Mouse (Mus musculus) kidney, embryonic 14.5 days (tissue): ENCODE measurements around the gene Tekt5. TPM values are rescaled to one million over a fixed set of nuclear protein-coding genes. Genes with fewer than 3 reads are reported as not detected.

Source experiments
- ATAC-seq: fragments of 200-750 bp; cut with Nextera tagmentation; 2 replicates; pipeline ENCODE4 v1.8.0; 2017; ENCODE audit warnings: moderate number of reproducible peaks, mild to moderate bottlenecking, moderate TSS enrichment, moderate library complexity; ENCODE audit not compliant: low FRiP score, low TSS enrichment
- H3K27ac ChIP-seq: fragments of 300-500 bp; sonication (generic); 2 replicates; pipeline ENCODE4 v1.5.1; 2014; ENCODE audit warnings: low read depth, mild to moderate bottlenecking, low read length, moderate library complexity, mixed read lengths
- H3K27me3 ChIP-seq: fragments of 300-500 bp; sonication (generic); 2 replicates; pipeline ENCODE4 v1.6.1; 2014; ENCODE audit warnings: mild to moderate bottlenecking, low read length; ENCODE audit not compliant: control insufficient read depth, insufficient read depth
- H3K36me3 ChIP-seq: fragments of 300-500 bp; sonication (generic); 2 replicates; pipeline ENCODE4 v1.6.1; 2014; ENCODE audit warnings: low read length, mixed read lengths; ENCODE audit not compliant: control insufficient read depth, insufficient read depth
- H3K4me1 ChIP-seq: fragments of 300-500 bp; sonication (generic); 2 replicates; pipeline ENCODE4 v1.6.1; 2014; ENCODE audit warnings: low read length, mixed read lengths; ENCODE audit not compliant: control insufficient read depth, insufficient read depth
- H3K4me2 ChIP-seq: fragments of 300-500 bp; sonication (generic); replicated peaks from 2 replicates; pipeline ENCODE4 v1.6.1; 2014; ENCODE audit warnings: low read depth, mild to moderate bottlenecking, low read length
- H3K4me3 ChIP-seq: fragments of 300-500 bp; sonication (generic); 2 replicates; pipeline ENCODE4 v1.5.1; 2014; ENCODE audit warnings: mild to moderate bottlenecking, low read length
- H3K9ac ChIP-seq: fragments of 300-500 bp; sonication (generic); 2 replicates; pipeline ENCODE4 v1.6.1; 2014; ENCODE audit warnings: low read depth, mild to moderate bottlenecking, low read length, moderate library complexity
- H3K9me3 ChIP-seq: fragments of 300-500 bp; sonication (generic); 2 replicates; pipeline ENCODE4 v1.6.1; 2016; ENCODE audit warnings: low read length; ENCODE audit not compliant: control insufficient read depth
- WGBS: fragments of 180-500 bp; shearing (Covaris S2); extraction: QIAGEN DNeasy Blood & Tissue Kit; methylation state at CpG from one replicate; pipeline ENCODE4 v1.1.7; 2014; 5-methylcytosine and 5-hydroxymethylcytosine counted together
- polyA plus RNA-seq: library from polyadenylated mRNA; unstranded; fragments of >200 nt; fragmentation: Nextera tagmentation; extraction: Ambion mirVana; gene quantifications from 2 replicates; pipeline ENCODE4 v1.2.1, GENCODE M21; 2014

Gene Tekt5
- polyA plus RNA-seq, 1 experiment from 2014 or later, result 1.3 TPM

DNA sequence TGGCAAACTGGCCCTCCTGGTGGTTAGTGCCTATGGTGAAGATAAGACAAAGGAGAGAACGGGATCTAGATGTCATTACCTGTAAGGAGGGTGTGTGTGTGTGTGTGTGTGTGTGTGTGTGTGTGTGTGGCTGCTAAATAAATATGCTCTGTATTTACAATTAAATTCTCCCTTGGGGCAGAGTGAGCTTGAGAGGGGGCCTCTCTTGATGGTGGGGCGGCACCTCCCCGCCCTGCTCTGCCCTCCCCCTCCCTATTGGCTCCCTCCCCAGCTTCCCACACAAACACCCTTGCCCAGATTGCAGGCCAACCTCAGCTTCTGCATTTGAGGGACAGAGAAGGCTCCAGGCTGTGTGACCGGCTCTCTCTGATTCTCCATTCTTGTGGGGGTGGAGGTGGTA, 83.3 kb downstream of the Tekt5 start:
- 70% methylated on average over 4 of the region's 4 CpGs for WGBS
- ATAC-seq, result no peak
- no peak overlapping the region for H3K27ac ChIP-seq
- no peak overlapping the region for H3K9ac ChIP-seq
- H3K27me3 ChIP-seq, result 0 out of 2 replicates have a peak, but pooled peaks cover 2% of the 10 kb centered on the region
- no peaks in the 10 kb centered on the region for H3K9me3 ChIP-seq
- H3K4me1 ChIP-seq, result no peaks in the 10 kb centered on the region
- H3K4me2 ChIP-seq, result no peak overlapping the region
- no peak overlapping the region for H3K4me3 ChIP-seq
- H3K36me3 ChIP-seq, result no peaks in the 10 kb centered on the region

- Histone ChIP-seq H3K4me3 (no peak overlapping the region), H3K36me3 (no peaks in the 10 kb centered on the region), H3K4me1 (no peaks in the 10 kb centered on the region), H3K27me3 (0 out of 2 replicates have a peak, but pooled peaks cover 2% of the 10 kb centered on the region), H3K27ac (no peak overlapping the region), H3K4me2 (no peak overlapping the region), H3K9me3 (no peaks in the 10 kb centered on the region), H3K9ac (no peak overlapping the region)
- WGBS, result 53% methylated on average over 3 of the region's 3 CpGs
- no peak for ATAC-seq
Measured at GRCm38 (mm10) chr16:10311086-10311485, 84.2 kb downstream of the Tekt5 start.

DNA sequence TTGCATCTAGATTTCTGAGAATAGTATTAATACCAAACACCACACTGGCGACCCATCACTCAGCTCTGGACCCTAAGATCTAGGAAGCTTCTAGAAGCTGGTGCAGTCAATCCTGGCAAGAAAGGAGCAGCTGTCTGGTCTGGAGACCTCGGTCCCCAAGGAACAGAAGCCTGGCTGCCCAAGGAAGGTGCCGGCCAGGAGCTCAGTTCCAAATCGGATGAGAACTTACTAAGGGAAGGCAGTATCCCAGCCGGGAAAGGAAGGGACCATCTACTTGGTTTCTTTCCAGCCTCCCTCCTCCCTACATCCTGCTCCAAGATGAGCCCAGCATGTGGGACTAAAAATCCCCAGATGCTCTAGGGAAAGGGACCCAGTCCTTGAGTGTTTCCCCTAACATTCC, 84.8 kb downstream of the Tekt5 start:
- H3K4me3 ChIP-seq, result no peak overlapping the region
- no peaks in the 10 kb centered on the region for H3K4me1 ChIP-seq
- no peak overlapping the region for H3K27ac ChIP-seq
- no peak overlapping the region for H3K4me2 ChIP-seq
- H3K36me3 ChIP-seq, result no peaks in the 10 kb centered on the region
- H3K9me3 ChIP-seq, result no peaks in the 10 kb centered on the region
- ATAC-seq, result no peak
- 81% methylated on average over 5 of the region's 5 CpGs for WGBS
- 0 out of 2 replicates have a peak, but pooled peaks cover 2% of the 10 kb centered on the region for H3K27me3 ChIP-seq
- H3K9ac ChIP-seq, result no peak overlapping the region

Other genes with a start within 250 kb of the Tekt5 start
- not detected in 2 replicates for gene Rpl39l, start 225.3 kb downstream of the Tekt5 start, polyA plus RNA-seq
- 2.9 and 3.1 TPM in 2 replicates for gene Atf7ip2, start 202.8 kb downstream of the Tekt5 start, polyA plus RNA-seq
- gene Emp2, start 81.5 kb downstream of the Tekt5 start, polyA plus RNA-seq, result 9.8 and 14.7 TPM in 2 replicates
- 69.9 and 77.1 TPM in 2 replicates for gene Nubp1, start 16.5 kb upstream of the Tekt5 start, polyA plus RNA-seq
- 9.5 and 15.7 TPM in 2 replicates for gene Tvp23a, start 51.9 kb upstream of the Tekt5 start, polyA plus RNA-seq
- gene Ciita, start 84.6 kb upstream of the Tekt5 start, polyA plus RNA-seq, result 0.31 and 1.4 TPM in 2 replicates
- gene Dexi, start 147.6 kb upstream of the Tekt5 start, polyA plus RNA-seq, result 27.4 and 32.5 TPM in 2 replicates
- gene Clec16a, start 149.8 kb upstream of the Tekt5 start, polyA plus RNA-seq, result 38.4 and 46.3 TPM in 2 replicates